Mouse (Mus musculus) bone marrow macrophage, adult 2 months (primary cell): Measurements from ENCODE around the gene Cyp4a32.
"Not testable (repeated sequence)": the region's sequence is repeated elsewhere in the genome, so short reads cannot be mapped to it uniquely, and the experiment has no call there.

Source experiments
- CTCF ChIP-seq: IDR thresholded peaks from 2 replicates; pipeline ENCODE4 v1.5.1; 2012; ENCODE audit warnings: low read depth, mild to moderate bottlenecking, low read length, moderate library complexity
- POLR2A ChIP-seq: IDR thresholded peaks from 2 replicates; pipeline ENCODE4 v1.6.1; 2012; ENCODE audit warnings: mild to moderate bottlenecking, low read depth, low read length, borderline replicate concordance

GRCm38 (mm10) chr4:115600611-115601010 lies at the start of gene Cyp4a32:
- not testable (repeated sequence) for TF ChIP-seq CTCF, POLR2A
